Mouse (Mus musculus) liver, embryonic 14.5 days (tissue): ENCODE data around the gene Ramp2. TPM values are rescaled to one million over a fixed set of nuclear protein-coding genes. Genes with fewer than 3 reads are reported as not detected.

Experiments used
- ATAC-seq: fragments of 200-750 bp; cut with Nextera tagmentation; 2 replicates; pipeline ENCODE4 v1.8.0; 2017; ENCODE audit warnings: moderate number of reproducible peaks, mild to moderate bottlenecking, moderate library complexity; ENCODE audit not compliant: insufficient read depth
- DNase-seq, 3 experiments: peaks; one replicate each; pipeline ENCODE4 v3.0.0-alpha.2; 2012 to 2013; ENCODE audit warnings: low read depth in 3 of 3, low spot score in 3 of 3
- H3K27ac ChIP-seq: fragments of 300-500 bp; sonication (generic); 2 replicates; pipeline ENCODE4 v1.5.1; 2014; ENCODE audit warnings: moderate library complexity, mild to moderate bottlenecking, control low read depth, inconsistent platforms
- H3K27me3 ChIP-seq: fragments of 300-500 bp; sonication (generic); 2 replicates; pipeline ENCODE4 v1.6.1; 2014; ENCODE audit warnings: mild to moderate bottlenecking, low read length, moderate library complexity; ENCODE audit not compliant: control insufficient read depth, insufficient read depth
- H3K36me3 ChIP-seq: fragments of 300-500 bp; sonication (generic); replicated peaks from 2 replicates; pipeline ENCODE4 v1.6.1; 2014; ENCODE audit warnings: low read depth; ENCODE audit not compliant: control insufficient read depth, insufficient read depth
- H3K4me1 ChIP-seq, 2 experiments: fragments of 200-500 bp in 1 of 2; fragments of 300-500 bp in 1 of 2; sonication (generic) in 1 of 2; replicated peaks; 2 replicates each; pipeline ENCODE4 v1.6.1; 2012 to 2014; ENCODE audit warnings: antibody characterized with exemption in 1 of 2, inconsistent platforms in 1 of 2, low read length in 1 of 2; ENCODE audit not compliant: control insufficient read depth in 2 of 2, insufficient read depth in 2 of 2
- H3K4me2 ChIP-seq: fragments of 300-500 bp; sonication (generic); 2 replicates; pipeline ENCODE4 v1.6.1; 2014; ENCODE audit warnings: low read depth, mild to moderate bottlenecking, control low read depth, moderate library complexity
- H3K4me3 ChIP-seq, 2 experiments: fragments of 200-500 bp in 1 of 2; fragments of 300-500 bp in 1 of 2; sonication (generic) in 1 of 2; 2 replicates each; pipeline ENCODE4 v1.5.1; 2012 to 2014; ENCODE audit warnings: low read depth in 2 of 2, low read length in 2 of 2, mild to moderate bottlenecking in 2 of 2, control low read depth in 1 of 2, inconsistent platforms in 1 of 2, moderate library complexity in 1 of 2; ENCODE audit not compliant: insufficient read depth in 1 of 2
- H3K9ac ChIP-seq: fragments of 300-500 bp; sonication (generic); replicated peaks from 2 replicates; pipeline ENCODE4 v1.6.1; 2014; ENCODE audit warnings: mild to moderate bottlenecking, control low read depth, moderate library complexity
- H3K9me3 ChIP-seq: fragments of 300-500 bp; sonication (generic); 2 replicates; pipeline ENCODE4 v1.6.1; 2016; ENCODE audit warnings: low read length, mixed read lengths; ENCODE audit not compliant: control insufficient read depth
- CTCF ChIP-seq: IDR thresholded peaks from 2 replicates; pipeline ENCODE4 v1.5.1; 2016; ENCODE audit warnings: antibody characterized with exemption, low read depth, control low read depth
- EP300 ChIP-seq: IDR thresholded peaks from 2 replicates; pipeline ENCODE4 v1.6.1; 2016; ENCODE audit warnings: antibody characterized with exemption, low read depth
- WGBS: fragments of 180-500 bp; shearing (Covaris S2); extraction: QIAGEN DNeasy Blood & Tissue Kit; methylation state at CpG from one replicate; pipeline ENCODE4 v1.1.7; 2014; ENCODE audit not compliant: insufficient replicate concordance; 5-methylcytosine and 5-hydroxymethylcytosine counted together
- polyA plus RNA-seq, 2 experiments: library from polyadenylated mRNA; depleted of rRNA in 1 of 2; stranded (reverse) in 1 of 2; unstranded in 1 of 2; fragments of >200 nt; fragmentation: Nextera tagmentation in 1 of 2; extraction: Ambion mirVana in 1 of 2; gene quantifications; 2 replicates each; pipeline versions ENCODE4 v1.2.1 to v1.2.3; 2012 to 2014

The Ramp2 gene
- polyA plus RNA-seq, 2 experiments = 15.1 to 19.0 TPM

DNA sequence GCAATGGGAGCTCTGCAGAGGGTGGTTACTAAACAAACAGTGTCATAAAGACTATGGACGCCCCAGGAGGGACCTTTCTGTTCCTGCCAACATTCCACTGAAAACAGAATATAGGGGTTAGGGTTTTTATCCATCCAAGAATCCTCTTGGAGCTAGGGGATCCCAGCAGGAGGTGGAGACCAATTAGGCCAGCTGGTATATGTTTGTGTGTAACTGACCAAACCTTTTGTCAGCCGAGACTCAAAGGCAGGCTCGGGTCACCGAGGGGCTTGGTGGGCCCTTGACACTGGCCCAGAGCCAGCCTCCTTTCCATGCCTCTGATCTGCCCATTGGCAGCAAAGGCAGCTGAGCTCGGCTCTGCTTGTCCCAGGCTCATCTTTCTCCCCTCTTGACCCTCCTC, 37.1 kb downstream of the Ramp2 start:
- TF ChIP-seq CTCF = no peak
- no peak for TF ChIP-seq EP300
- H3K4me2 ChIP-seq = no peak overlapping the region
- DNase-seq (no peak), ATAC-seq (no peak)
- H3K4me3 ChIP-seq = no peak overlapping the region
- no peaks in the 10 kb centered on the region; the same call in 1 of the 2 replicates for H3K27me3 ChIP-seq
- peaks cover 2 to 10% of the 10 kb centered on the region in 2 experiments for H3K4me1 ChIP-seq
- peaks cover 7% of the 10 kb centered on the region for H3K36me3 ChIP-seq
- no peak overlapping the region for H3K9ac ChIP-seq
- 59% methylated on average over 5 of the region's 5 CpGs for WGBS
- no peaks in the 10 kb centered on the region for H3K9me3 ChIP-seq
- H3K27ac ChIP-seq = no peak overlapping the region

DNA sequence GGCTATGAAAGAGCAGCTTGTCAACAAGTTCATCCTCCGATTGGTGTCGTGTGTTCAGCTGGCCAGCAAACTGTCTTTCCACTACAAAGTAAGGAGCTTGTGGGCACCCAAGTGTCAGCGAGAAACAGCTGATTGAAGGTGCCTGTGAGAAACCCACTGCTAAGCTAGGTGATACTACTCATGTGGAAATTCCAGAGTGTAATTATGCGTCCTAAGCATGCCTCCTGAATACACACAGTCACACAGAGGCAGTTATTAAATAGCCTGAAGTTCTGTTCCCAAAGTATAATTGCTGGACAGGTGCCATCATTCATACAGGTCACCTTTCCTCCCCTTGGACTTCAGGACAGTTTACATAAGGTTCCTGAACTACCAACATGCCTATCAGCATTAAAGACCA, 38.0 kb downstream of the Ramp2 start:
- Histone ChIP-seq H3K4me3 (no peak overlapping the region), H3K36me3 (peaks cover 11% of the 10 kb centered on the region), H3K9ac (no peak overlapping the region), H3K4me2 (no peak overlapping the region), H3K27me3 (no peaks in the 10 kb centered on the region; the same call in 1 of the 2 replicates), H3K4me1 (peaks cover 0 to 6% of the 10 kb centered on the region in 2 experiments; a peak in 2 of 4 replicates), H3K9me3 (no peaks in the 10 kb centered on the region), H3K27ac (no peak overlapping the region)
- no peak for TF ChIP-seq CTCF
- TF ChIP-seq EP300 = no peak
- DNase-seq = no peak
- WGBS = 69% methylated on average over 4 of the region's 4 CpGs
- no peak for ATAC-seq

DNA sequence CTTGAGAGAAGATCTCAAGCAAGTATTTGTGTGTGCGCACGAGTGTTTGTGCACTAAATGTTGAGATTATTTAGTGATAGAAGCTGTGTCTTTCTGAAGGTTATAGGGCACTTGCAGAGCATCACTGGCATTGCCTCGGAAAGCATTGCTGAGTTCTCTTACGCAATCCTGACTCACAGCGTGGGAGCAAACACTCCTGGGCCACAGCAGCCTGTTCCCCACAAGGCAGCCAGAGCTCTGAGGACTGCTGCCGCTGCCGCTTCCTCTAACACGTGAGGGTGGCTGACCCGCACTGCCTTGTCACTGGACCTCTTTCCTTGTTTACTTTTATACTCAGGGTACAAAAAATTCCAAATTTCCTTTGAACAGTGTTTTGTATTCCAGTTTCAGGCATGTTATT, 41.5 kb downstream of the Ramp2 start:
- H3K27ac ChIP-seq = no peak overlapping the region
- TF ChIP-seq CTCF (no peak), EP300 (no peak)
- no peak overlapping the region for H3K4me3 ChIP-seq
- H3K9me3 ChIP-seq = no peaks in the 10 kb centered on the region
- no peak overlapping the region for H3K9ac ChIP-seq
- H3K4me2 ChIP-seq = no peak overlapping the region
- no peaks in the 10 kb centered on the region for H3K4me1 ChIP-seq
- WGBS = 69% methylated on average over 9 of the region's 9 CpGs
- H3K27me3 ChIP-seq = no peaks in the 10 kb centered on the region
- DNase-seq (peak in 1 of 3 experiments; percentile 25), ATAC-seq (no peak)
- H3K36me3 ChIP-seq = peaks cover 46% of the 10 kb centered on the region

DNA sequence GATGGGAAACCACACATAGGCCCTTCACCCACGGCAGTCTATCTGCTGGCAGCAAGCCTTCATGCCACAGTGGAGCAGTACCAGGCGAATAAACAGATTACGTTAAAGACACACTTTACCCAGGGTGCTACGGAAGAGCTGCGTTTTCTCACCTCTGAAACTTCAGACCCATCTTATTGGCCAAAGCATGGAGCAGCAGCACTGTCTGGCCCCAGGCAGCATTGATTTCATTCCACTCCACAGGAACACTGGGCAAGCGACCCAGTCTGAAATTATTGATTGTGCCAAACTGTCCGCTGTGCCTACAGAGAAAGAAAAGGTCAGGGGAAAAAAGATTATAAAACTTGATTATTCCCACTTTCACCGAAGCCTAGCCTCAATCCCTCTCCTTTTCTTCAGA, 45.4 kb downstream of the Ramp2 start:
- TF ChIP-seq EP300 = no peak
- TF ChIP-seq CTCF = no peak
- no peaks in the 10 kb centered on the region for H3K27me3 ChIP-seq
- ATAC-seq (no peak), DNase-seq (no peak)
- no peak overlapping the region for H3K4me3 ChIP-seq
- no peak overlapping the region for H3K4me2 ChIP-seq
- peaks cover 79% of the 10 kb centered on the region for H3K36me3 ChIP-seq
- H3K9ac ChIP-seq = no peak overlapping the region
- WGBS = 83% methylated on average over 8 of the region's 8 CpGs
- H3K9me3 ChIP-seq = no peaks in the 10 kb centered on the region
- no peaks in the 10 kb centered on the region for H3K4me1 ChIP-seq
- H3K27ac ChIP-seq = no peak overlapping the region

DNA sequence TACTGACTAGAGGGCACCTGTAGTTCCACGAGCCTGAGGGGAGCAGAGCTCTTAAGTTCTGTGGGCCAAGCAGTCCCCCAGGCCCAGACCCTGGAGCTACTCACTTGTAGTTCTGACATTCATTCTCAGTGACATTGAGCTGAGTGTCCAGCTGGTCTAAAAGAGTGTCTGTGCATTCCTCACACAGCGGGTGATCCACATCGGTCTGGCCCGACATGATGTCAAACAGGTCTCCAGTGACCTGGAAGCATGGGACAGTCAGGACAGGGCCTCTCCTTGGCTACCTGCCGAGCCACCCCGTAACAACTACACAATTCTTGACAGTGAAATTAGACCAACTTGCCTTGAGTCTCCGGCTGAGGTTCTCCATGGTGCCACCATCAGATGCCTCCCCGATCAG, 49.4 kb downstream of the Ramp2 start:
- no peak for ATAC-seq
- 96% methylated on average over 8 of the region's 8 CpGs for WGBS
- TF ChIP-seq CTCF = no peak
- TF ChIP-seq EP300 = no peak

More for the DNA sequence above, 49.4 kb downstream of the Ramp2 start:
- Histone ChIP-seq H3K27ac (no peak overlapping the region), H3K4me1 (peaks cover under 1% of the 10 kb centered on the region in 2 experiments; a peak in 2 of 4 replicates), H3K4me3 (no peak overlapping the region), H3K27me3 (no peaks in the 10 kb centered on the region), H3K36me3 (peaks cover 88% of the 10 kb centered on the region), H3K4me2 (no peak overlapping the region), H3K9ac (no peak overlapping the region), H3K9me3 (no peaks in the 10 kb centered on the region)
- DNase-seq = no peak
